Mouse (Mus musculus) liver, postnatal 0 days (tissue): ENCODE data around the gene Gm10320. TPM values are rescaled to one million over a fixed set of nuclear protein-coding genes. Genes with fewer than 3 reads are reported as not detected.

Experiments used
- ATAC-seq: fragments of 200-750 bp; cut with Nextera tagmentation; 2 replicates; pipeline ENCODE4 v1.8.0; 2017; ENCODE audit warnings: mild to moderate bottlenecking, moderate library complexity
- DNase-seq: peaks from one replicate; pipeline ENCODE4 v3.0.0-alpha.2; 2016
- H3K27ac ChIP-seq: fragments of 300-500 bp; sonication (generic); 2 replicates; pipeline ENCODE4 v1.5.1; 2014; ENCODE audit warnings: antibody characterized with exemption, moderate library complexity, mild to moderate bottlenecking, low read depth
- H3K27me3 ChIP-seq: fragments of 300-500 bp; sonication (generic); 2 replicates; pipeline ENCODE4 v1.6.1; 2014; ENCODE audit warnings: low read length, control low read depth, mixed read lengths; ENCODE audit not compliant: insufficient read depth
- H3K36me3 ChIP-seq: fragments of 300-500 bp; sonication (generic); replicated peaks from 2 replicates; pipeline ENCODE4 v1.6.1; 2014; ENCODE audit warnings: mild to moderate bottlenecking, control low read depth, low read length, moderate library complexity, mixed read lengths; ENCODE audit not compliant: insufficient read depth
- H3K4me1 ChIP-seq: fragments of 300-500 bp; sonication (generic); 2 replicates; pipeline ENCODE4 v1.6.1; 2014; ENCODE audit warnings: antibody characterized with exemption, mild to moderate bottlenecking, control low read depth; ENCODE audit not compliant: insufficient read depth
- H3K4me2 ChIP-seq: fragments of 300-500 bp; sonication (generic); 2 replicates; pipeline ENCODE4 v1.6.1; 2014; ENCODE audit warnings: low read depth, mild to moderate bottlenecking, low read length, moderate library complexity, mixed read lengths
- H3K4me3 ChIP-seq: fragments of 300-500 bp; sonication (generic); 2 replicates; pipeline ENCODE4 v1.5.1; 2014; ENCODE audit warnings: low read depth, low read length
- H3K9ac ChIP-seq: fragments of 300-500 bp; sonication (generic); replicated peaks from 2 replicates; pipeline ENCODE4 v1.6.1; 2014; ENCODE audit warnings: mild to moderate bottlenecking, moderate library complexity
- H3K9me3 ChIP-seq: fragments of 300-500 bp; sonication (generic); 2 replicates; pipeline ENCODE4 v1.6.1; 2016; ENCODE audit warnings: mild to moderate bottlenecking, control low read depth, low read length, mixed read lengths
- CTCF ChIP-seq: sonication (generic); IDR thresholded peaks from 2 replicates; pipeline ENCODE4 v1.5.1; 2016; ENCODE audit warnings: antibody characterized with exemption, low read depth
- EP300 ChIP-seq: IDR thresholded peaks from 2 replicates; pipeline ENCODE4 v1.6.1; 2016; ENCODE audit warnings: antibody characterized with exemption, low read depth, mild to moderate bottlenecking
- WGBS: fragments of 180-500 bp; shearing (Covaris S2); extraction: QIAGEN DNeasy Blood & Tissue Kit; methylation state at CpG from one replicate; pipeline ENCODE4 v1.1.7; 2014; ENCODE audit not compliant: insufficient replicate concordance; 5-methylcytosine and 5-hydroxymethylcytosine counted together
- polyA plus RNA-seq: library from polyadenylated mRNA; unstranded; fragments of >200 nt; fragmentation: Nextera tagmentation; extraction: Ambion mirVana; gene quantifications from 2 replicates; pipeline ENCODE4 v1.2.1, GENCODE M21; 2015

Gm10320 gene
- polyA plus RNA-seq, 1 experiment from 2014 or later = 0.63 TPM

- Histone ChIP-seq H3K4me2 (no peak overlapping the region), H3K4me3 (no peak overlapping the region), H3K27me3 (0 out of 2 replicates have a peak, but pooled peaks cover 3% of the 10 kb centered on the region), H3K9ac (no peak overlapping the region), H3K36me3 (no peaks in the 10 kb centered on the region), H3K9me3 (no peaks in the 10 kb centered on the region), H3K4me1 (no peaks in the 10 kb centered on the region), H3K27ac (no peak overlapping the region)
- TF ChIP-seq EP300 = no peak
- TF ChIP-seq CTCF = no peak
- DNase-seq (no peak), ATAC-seq (no peak)
- WGBS = 56% methylated on average over 4 of the region's 4 CpGs
These were observed 30.3 kb downstream of the Gm10320 start for GRCm38 (mm10) chr13:98461467-98461866.

- Histone ChIP-seq H3K4me3 (no peak overlapping the region), H3K9me3 (peaks cover 7% of the 10 kb centered on the region), H3K36me3 (no peaks in the 10 kb centered on the region), H3K4me1 (no peaks in the 10 kb centered on the region), H3K9ac (no peak overlapping the region), H3K4me2 (no peak overlapping the region), H3K27me3 (0 out of 2 replicates have a peak, but pooled peaks cover 3% of the 10 kb centered on the region), H3K27ac (no peak overlapping the region)
- 59% methylated on average over 2 of the region's 2 CpGs for WGBS
- no peak for DNase-seq
- ATAC-seq = no peak
- TF ChIP-seq EP300 (no peak), CTCF (no peak)
These were observed 35.4 kb downstream of the Gm10320 start for GRCm38 (mm10) chr13:98456398-98456797.

- Histone ChIP-seq H3K4me1 (no peaks in the 10 kb centered on the region), H3K9me3 (peaks cover 7% of the 10 kb centered on the region), H3K36me3 (no peaks in the 10 kb centered on the region), H3K4me3 (no peak overlapping the region), H3K9ac (no peak overlapping the region), H3K4me2 (no peak overlapping the region), H3K27me3 (0 out of 2 replicates have a peak, but pooled peaks cover 3% of the 10 kb centered on the region), H3K27ac (no peak overlapping the region)
- 78% methylated on average over 10 of the region's 10 CpGs for WGBS
- no peak for TF ChIP-seq CTCF
- TF ChIP-seq EP300 = no peak
- DNase-seq (no peak), ATAC-seq (no peak)
These were observed 36.2 kb downstream of the Gm10320 start for GRCm38 (mm10) chr13:98455646-98456045.

GRCm38 (mm10) chr13:98454224-98454967, 37.4 kb downstream of the Gm10320 start:
- H3K9ac ChIP-seq = no peak overlapping the region
- DNase-seq (no peak), ATAC-seq (no peak)
- 78% methylated on average over 12 of the region's 12 CpGs for WGBS
- no peak overlapping the region for H3K27ac ChIP-seq
- H3K4me1 ChIP-seq = no peaks in the 10 kb centered on the region
- TF ChIP-seq EP300 (no peak), CTCF (no peak)
- no peak overlapping the region for H3K4me2 ChIP-seq
- no peaks in the 10 kb centered on the region for H3K36me3 ChIP-seq
- no peaks in the 10 kb centered on the region for H3K27me3 ChIP-seq
- H3K4me3 ChIP-seq = no peak overlapping the region
- peaks cover 7% of the 10 kb centered on the region for H3K9me3 ChIP-seq

GRCm38 (mm10) chr13:98453146-98453545, 38.7 kb downstream of the Gm10320 start:
- TF ChIP-seq CTCF (no peak), EP300 (no peak)
- Histone ChIP-seq H3K9me3 (peaks cover 7% of the 10 kb centered on the region), H3K9ac (no peak overlapping the region), H3K27me3 (no peaks in the 10 kb centered on the region), H3K36me3 (no peaks in the 10 kb centered on the region), H3K4me3 (no peak overlapping the region), H3K4me1 (no peaks in the 10 kb centered on the region), H3K27ac (no peak overlapping the region), H3K4me2 (no peak overlapping the region)
- DNase-seq (no peak), ATAC-seq (no peak)
- WGBS = 75% methylated on average over 4 of the region's 4 CpGs

- Histone ChIP-seq H3K36me3 (no peaks in the 10 kb centered on the region), H3K27ac (no peak overlapping the region), H3K4me1 (no peaks in the 10 kb centered on the region), H3K9ac (no peak overlapping the region), H3K4me3 (no peak overlapping the region), H3K9me3 (peaks cover 7% of the 10 kb centered on the region), H3K4me2 (no peak overlapping the region), H3K27me3 (no peaks in the 10 kb centered on the region)
- TF ChIP-seq CTCF (no peak), EP300 (no peak)
- ATAC-seq (no peak), DNase-seq (no peak)
These were observed 43.1 kb downstream of the Gm10320 start for GRCm38 (mm10) chr13:98448696-98449095.
